Mouse (Mus musculus): ENCODE data around the gene Iars2. TPM values are rescaled to one million over a fixed set of nuclear protein-coding genes. Genes with fewer than 3 reads are reported as not detected.

Iars2 gene
- polyA plus RNA-seq, 2 experiments: 26.7 to 29.0 TPM

GRCm38 (mm10) chr1:185256753-185257152, 72.4 kb downstream of the Iars2 start:
- Histone ChIP-seq H3K36me3 (ENCODE audit: control insufficient read depth, insufficient read depth, low read length) (peaks cover 66% of the 10 kb centered on the region), H3K9me3 (ENCODE audit: control insufficient read depth, low read length) (no peaks in the 10 kb centered on the region), H3K27ac (replicated peaks; ENCODE audit: low read depth, low read length) (no peak overlapping the region), H3K27me3 (ENCODE audit: control insufficient read depth, insufficient read depth, low read length) (no peaks in the 10 kb centered on the region), H3K4me2 (replicated peaks; ENCODE audit: low read depth, low read length, severe bottlenecking) (no peak overlapping the region), H3K9ac (ENCODE audit: low read depth, low read length, severe bottlenecking) (no peak overlapping the region), H3K4me1 (ENCODE audit: control insufficient read depth, insufficient read depth, low read length) (no peaks in the 10 kb centered on the region), H3K4me3 (replicated peaks; ENCODE audit: low read length) (no peak overlapping the region)
- DNase-seq (ENCODE audit: low spot score) (no peak), ATAC-seq (ENCODE audit: low FRiP score, low read depth) (no peak)
- WGBS: 48% methylated on average over 3 of the region's 3 CpGs
- TF ChIP-seq POLR2A (IDR thresholded peaks at IDR 0.05; ENCODE audit: borderline replicate concordance, extremely low read depth, insufficient read depth, insufficient read length): no peak

DNA sequence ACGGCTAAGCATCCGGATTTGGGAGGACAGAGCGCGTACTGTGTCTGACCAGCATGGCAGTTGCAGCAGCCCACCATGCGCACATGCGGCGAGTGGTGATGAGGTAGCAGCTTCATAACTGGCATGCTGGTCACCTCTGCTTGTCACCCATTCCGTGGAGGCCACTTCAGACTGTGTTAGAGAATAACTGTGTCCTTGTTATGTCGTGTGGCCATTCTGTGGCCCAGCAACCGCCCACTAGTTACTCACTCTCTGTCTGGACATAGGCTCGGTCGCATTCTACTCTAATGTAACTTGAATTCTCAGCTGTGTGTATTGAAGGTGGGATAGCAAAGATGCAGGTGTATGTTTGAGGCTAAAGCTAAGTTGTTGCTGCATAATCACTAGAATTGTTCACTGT, 73.9 kb downstream of the Iars2 start:
- TF ChIP-seq POLR2A (IDR thresholded peaks at IDR 0.05; ENCODE audit: borderline replicate concordance, extremely low read depth, insufficient read depth, insufficient read length): no peak
- 91% methylated on average over 12 of the region's 12 CpGs for WGBS
- DNase-seq (ENCODE audit: low spot score) (no peak), ATAC-seq (ENCODE audit: low FRiP score, low read depth) (no peak)
- no peak overlapping the region for H3K4me3 ChIP-seq (replicated peaks; ENCODE audit: low read length)
- no peaks in the 10 kb centered on the region for H3K27me3 ChIP-seq (ENCODE audit: control insufficient read depth, insufficient read depth, low read length)
- no peak overlapping the region for H3K4me2 ChIP-seq (replicated peaks; ENCODE audit: low read depth, low read length, severe bottlenecking)
- H3K27ac ChIP-seq (replicated peaks; ENCODE audit: low read depth, low read length): no peak overlapping the region
- H3K36me3 ChIP-seq (ENCODE audit: control insufficient read depth, insufficient read depth, low read length): peaks cover 66% of the 10 kb centered on the region
- H3K9ac ChIP-seq (ENCODE audit: low read depth, low read length, severe bottlenecking): no peak overlapping the region
- H3K9me3 ChIP-seq (ENCODE audit: control insufficient read depth, low read length): no peaks in the 10 kb centered on the region
- no peaks in the 10 kb centered on the region for H3K4me1 ChIP-seq (ENCODE audit: control insufficient read depth, insufficient read depth, low read length)

DNA sequence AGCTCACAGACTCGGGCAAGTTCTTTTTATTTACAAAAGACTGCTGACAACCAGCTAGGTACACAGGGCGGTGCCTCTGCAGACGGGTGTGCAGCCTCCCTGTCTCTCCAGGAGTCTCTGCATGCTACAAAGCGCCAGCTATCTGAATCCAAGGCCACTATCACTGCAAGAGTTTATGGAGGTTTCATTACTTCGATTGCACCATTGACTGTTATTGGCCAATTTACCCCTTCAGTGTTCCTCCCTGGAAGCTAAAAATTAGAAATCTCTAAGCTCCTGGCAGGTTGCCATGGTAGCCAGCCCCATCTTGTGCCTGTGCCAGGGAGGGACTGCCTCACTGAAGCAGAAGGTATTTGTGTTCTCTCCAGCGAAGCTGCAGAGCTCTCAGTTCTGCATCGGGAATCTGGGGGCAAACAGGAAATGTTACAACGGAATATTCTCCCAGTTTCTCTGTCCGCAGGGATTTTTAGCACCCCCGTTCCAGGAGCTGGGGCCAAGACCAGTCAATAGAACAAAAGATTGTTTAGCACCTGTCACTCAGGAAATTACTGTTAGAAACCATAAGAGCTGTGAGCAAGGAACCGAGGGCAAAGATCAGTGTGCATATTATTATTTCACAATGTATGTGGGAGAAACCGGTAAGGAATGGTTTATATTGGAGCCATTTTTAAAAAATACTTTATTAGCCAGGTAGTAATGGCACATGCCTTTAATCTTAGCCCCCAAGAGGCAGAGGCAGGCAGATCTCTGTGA, 75.9 kb downstream of the Iars2 start:
- H3K4me3 ChIP-seq (replicated peaks; ENCODE audit: low read length): no peak overlapping the region
- WGBS: 77% methylated on average over 12 of the region's 12 CpGs
- no peaks in the 10 kb centered on the region for H3K4me1 ChIP-seq (ENCODE audit: control insufficient read depth, insufficient read depth, low read length)
- no peaks in the 10 kb centered on the region for H3K27me3 ChIP-seq (ENCODE audit: control insufficient read depth, insufficient read depth, low read length)
- no peak for TF ChIP-seq POLR2A (IDR thresholded peaks at IDR 0.05; ENCODE audit: borderline replicate concordance, extremely low read depth, insufficient read depth, insufficient read length)
- ATAC-seq (ENCODE audit: low FRiP score, low read depth): no peak
- no peaks in the 10 kb centered on the region for H3K9me3 ChIP-seq (ENCODE audit: control insufficient read depth, low read length)
- no peak for DNase-seq (ENCODE audit: low spot score)
- no peak overlapping the region for H3K4me2 ChIP-seq (replicated peaks; ENCODE audit: low read depth, low read length, severe bottlenecking)
- H3K36me3 ChIP-seq (ENCODE audit: control insufficient read depth, insufficient read depth, low read length): peaks cover 72% of the 10 kb centered on the region
- no peak overlapping the region for H3K9ac ChIP-seq (ENCODE audit: low read depth, low read length, severe bottlenecking)
- H3K27ac ChIP-seq (replicated peaks; ENCODE audit: low read depth, low read length): no peak overlapping the region

GRCm38 (mm10) chr1:185252351-185252750, 76.8 kb downstream of the Iars2 start:
- WGBS: 89% methylated on average over 3 of the region's 3 CpGs
- H3K4me3 ChIP-seq (replicated peaks; ENCODE audit: low read length): no peak overlapping the region
- no peak for ATAC-seq (ENCODE audit: low FRiP score, low read depth)
- peaks cover 3% of the 10 kb centered on the region; the same call in 1 of the 2 replicates for H3K4me1 ChIP-seq (ENCODE audit: control insufficient read depth, insufficient read depth, low read length)
- TF ChIP-seq POLR2A (IDR thresholded peaks at IDR 0.05; ENCODE audit: borderline replicate concordance, extremely low read depth, insufficient read depth, insufficient read length): no peak
- no peak for DNase-seq (ENCODE audit: low spot score)
- H3K9me3 ChIP-seq (ENCODE audit: control insufficient read depth, low read length): no peaks in the 10 kb centered on the region
- H3K27me3 ChIP-seq (ENCODE audit: control insufficient read depth, insufficient read depth, low read length): no peaks in the 10 kb centered on the region
- H3K27ac ChIP-seq (replicated peaks; ENCODE audit: low read depth, low read length): no peak overlapping the region
- H3K9ac ChIP-seq (ENCODE audit: low read depth, low read length, severe bottlenecking): no peak overlapping the region
- H3K4me2 ChIP-seq (replicated peaks; ENCODE audit: low read depth, low read length, severe bottlenecking): no peak overlapping the region
- peaks cover 78% of the 10 kb centered on the region for H3K36me3 ChIP-seq (ENCODE audit: control insufficient read depth, insufficient read depth, low read length)

GRCm38 (mm10) chr1:185248728-185249127, 80.5 kb downstream of the Iars2 start:
- no peak for ATAC-seq (ENCODE audit: low FRiP score, low read depth)
- H3K36me3 ChIP-seq (ENCODE audit: control insufficient read depth, insufficient read depth, low read length): peaks cover 65% of the 10 kb centered on the region

More at GRCm38 (mm10) chr1:185248728-185249127, 80.5 kb downstream of the Iars2 start:
- H3K9me3 ChIP-seq (ENCODE audit: control insufficient read depth, low read length): no peaks in the 10 kb centered on the region
- no peak overlapping the region for H3K9ac ChIP-seq (ENCODE audit: low read depth, low read length, severe bottlenecking)
- no peaks in the 10 kb centered on the region for H3K27me3 ChIP-seq (ENCODE audit: control insufficient read depth, insufficient read depth, low read length)
- H3K27ac ChIP-seq (replicated peaks; ENCODE audit: low read depth, low read length): no peak overlapping the region
- H3K4me3 ChIP-seq (replicated peaks; ENCODE audit: low read length): no peak overlapping the region
- no peak for TF ChIP-seq POLR2A (IDR thresholded peaks at IDR 0.05; ENCODE audit: borderline replicate concordance, extremely low read depth, insufficient read depth, insufficient read length)
- 86% methylated on average over 8 of the region's 8 CpGs for WGBS
- no peak for DNase-seq (ENCODE audit: low spot score)
- no peak overlapping the region for H3K4me2 ChIP-seq (replicated peaks; ENCODE audit: low read depth, low read length, severe bottlenecking)
- H3K4me1 ChIP-seq (ENCODE audit: control insufficient read depth, insufficient read depth, low read length): peaks cover 3% of the 10 kb centered on the region; the same call in 1 of the 2 replicates

Measured in limb, embryonic 14.5 days (tissue).